Mouse (Mus musculus) midbrain, postnatal 0 days (tissue): ENCODE data around the gene Zfp248. TPM values are rescaled to one million over a fixed set of nuclear protein-coding genes. Genes with fewer than 3 reads are reported as not detected.

Source experiments
- ATAC-seq: fragments of 200-750 bp; cut with Nextera tagmentation; 2 replicates; pipeline ENCODE4 v1.8.0; 2017; ENCODE audit warnings: moderate number of reproducible peaks, mild to moderate bottlenecking, moderate TSS enrichment, moderate library complexity; ENCODE audit not compliant: low FRiP score
- DNase-seq: peaks from one replicate; pipeline ENCODE4 v3.0.0-alpha.2; 2015; ENCODE audit warnings: low spot score
- H3K27ac ChIP-seq: fragments of 300-500 bp; sonication (generic); 2 replicates; pipeline ENCODE4 v1.5.1; 2014; ENCODE audit warnings: low read depth, mild to moderate bottlenecking, low read length, mixed read lengths
- H3K27me3 ChIP-seq: fragments of 300-500 bp; sonication (generic); 2 replicates; pipeline ENCODE4 v1.6.1; 2014; ENCODE audit warnings: low read length, control low read depth, mixed read lengths; ENCODE audit not compliant: insufficient read depth
- H3K36me3 ChIP-seq: fragments of 300-500 bp; sonication (generic); 2 replicates; pipeline ENCODE4 v1.6.1; 2014; ENCODE audit warnings: low read length, control low read depth, mixed read lengths; ENCODE audit not compliant: insufficient read depth
- H3K4me1 ChIP-seq: fragments of 300-500 bp; sonication (generic); 2 replicates; pipeline ENCODE4 v1.6.1; 2014; ENCODE audit warnings: mild to moderate bottlenecking, control low read depth, antibody characterized with exemption, low read length, mixed read lengths; ENCODE audit not compliant: insufficient read depth
- H3K4me2 ChIP-seq: fragments of 300-500 bp; sonication (generic); 2 replicates; pipeline ENCODE4 v1.6.1; 2014; ENCODE audit warnings: low read depth, mild to moderate bottlenecking, low read length, mixed read lengths; ENCODE audit not compliant: poor library complexity, severe bottlenecking
- H3K4me3 ChIP-seq: fragments of 300-500 bp; sonication (generic); 2 replicates; pipeline ENCODE4 v1.5.1; 2014; ENCODE audit warnings: low read depth, mild to moderate bottlenecking, low read length, moderate library complexity
- H3K9ac ChIP-seq: fragments of 300-500 bp; sonication (generic); replicated peaks from 2 replicates; pipeline ENCODE4 v1.6.1; 2014; ENCODE audit warnings: mild to moderate bottlenecking, low read length, moderate library complexity, mixed read lengths; ENCODE audit not compliant: poor library complexity, severe bottlenecking
- H3K9me3 ChIP-seq: fragments of 300-500 bp; sonication (generic); 2 replicates; pipeline ENCODE4 v1.6.1; 2016; ENCODE audit warnings: low read length, control low read depth
- CTCF ChIP-seq: IDR thresholded peaks from 2 replicates; pipeline ENCODE4 v1.5.1; 2016; ENCODE audit warnings: antibody characterized with exemption, mild to moderate bottlenecking
- WGBS: fragments of 180-500 bp; shearing (Covaris S2); extraction: QIAGEN DNeasy Blood & Tissue Kit; methylation state at CpG from one replicate; pipeline ENCODE4 v1.1.7; 2014; 5-methylcytosine and 5-hydroxymethylcytosine counted together
- polyA plus RNA-seq: library from polyadenylated mRNA; unstranded; fragments of >200 nt; fragmentation: Nextera tagmentation; extraction: Ambion mirVana; gene quantifications from 2 replicates; pipeline ENCODE4 v1.2.1, GENCODE M21; 2015
- total RNA-seq: library from RNA; depleted of rRNA; stranded (reverse); fragments of >200 nt; gene quantifications from 2 replicates; pipeline ENCODE4 v1.2.3, GENCODE M21; 2014

Gene Zfp248
- total and polyA plus RNA-seq, 2 experiments from 2014 or later = 9.5 to 11.5 TPM

DNA sequence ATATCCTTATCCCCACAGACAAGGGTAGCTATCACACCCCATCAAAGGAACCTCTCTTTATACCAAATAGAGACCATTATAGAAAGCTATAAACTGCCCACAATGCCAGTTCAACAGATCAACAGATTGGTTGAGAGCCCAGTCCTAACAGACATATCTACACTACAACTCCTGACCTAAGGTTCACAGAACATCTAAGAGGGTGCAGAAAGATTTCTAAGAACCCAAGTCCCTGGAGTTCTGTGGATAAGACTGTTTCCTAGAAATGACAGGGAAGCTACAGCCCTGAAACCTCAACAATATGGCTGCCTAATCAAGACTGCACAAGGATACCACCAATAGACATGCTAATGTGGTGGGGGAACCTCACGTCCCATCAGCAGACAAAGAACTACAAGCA is 44.9 kb downstream of the Zfp248 start:
- Histone ChIP-seq H3K9ac (no peak overlapping the region), H3K36me3 (peaks cover 53% of the 10 kb centered on the region), H3K27ac (no peak overlapping the region), H3K4me3 (no peak overlapping the region), H3K4me1 (no peaks in the 10 kb centered on the region), H3K4me2 (no peak overlapping the region), H3K27me3 (no peaks in the 10 kb centered on the region), H3K9me3 (no peaks in the 10 kb centered on the region)
- DNase-seq (no peak), ATAC-seq (no peak)
- TF ChIP-seq CTCF = no peak
- 64% methylated on average over 1 of the region's 1 CpGs for whole genome bisulfite sequencing

GRCm38 (mm10) chr6:118408510-118408909 is 46.8 kb downstream of the Zfp248 start:
- no peak overlapping the region for H3K4me2 ChIP-seq
- no peaks in the 10 kb centered on the region for H3K4me1 ChIP-seq
- H3K27me3 ChIP-seq = no peaks in the 10 kb centered on the region
- TF ChIP-seq CTCF = no peak
- ATAC-seq (no peak), DNase-seq (no peak)
- H3K4me3 ChIP-seq = no peak overlapping the region
- no peak overlapping the region for H3K9ac ChIP-seq
- H3K27ac ChIP-seq = no peak overlapping the region
- peaks cover 60% of the 10 kb centered on the region for H3K36me3 ChIP-seq
- 97% methylated on average over 5 of the region's 5 CpGs for WGBS
- no peaks in the 10 kb centered on the region for H3K9me3 ChIP-seq

GRCm38 (mm10) chr6:118406421-118406820 is 48.9 kb downstream of the Zfp248 start:
- DNase-seq = no peak
- no peaks in the 10 kb centered on the region for H3K9me3 ChIP-seq
- no peak for ATAC-seq
- H3K27me3 ChIP-seq = no peaks in the 10 kb centered on the region
- WGBS = 83% methylated on average over 4 of the region's 4 CpGs
- no peaks in the 10 kb centered on the region for H3K4me1 ChIP-seq
- no peak overlapping the region for H3K4me2 ChIP-seq
- H3K4me3 ChIP-seq = no peak overlapping the region
- H3K36me3 ChIP-seq = peaks cover 51% of the 10 kb centered on the region
- H3K9ac ChIP-seq = no peak overlapping the region
- no peak overlapping the region for H3K27ac ChIP-seq
- no peak for TF ChIP-seq CTCF

DNA sequence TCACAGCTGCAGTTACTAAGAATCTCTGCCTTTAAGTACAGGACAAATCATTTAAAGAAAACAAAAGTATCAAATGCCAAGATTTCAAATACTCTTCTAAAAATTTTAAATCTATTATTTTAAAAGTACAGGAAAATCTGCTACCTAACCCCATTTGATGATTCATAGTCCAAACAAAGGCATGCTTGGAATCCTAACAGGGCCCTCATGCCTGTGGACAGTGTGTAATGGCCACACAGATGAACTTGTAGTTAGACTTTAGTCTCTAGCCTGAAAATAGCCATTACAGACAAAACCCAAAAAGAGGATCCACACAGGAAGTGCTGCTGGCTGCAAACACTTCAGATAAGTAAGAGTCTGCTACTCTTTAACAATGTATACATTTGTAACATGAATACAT is 64.6 kb downstream of the Zfp248 start:
- no peaks in the 10 kb centered on the region for H3K9me3 ChIP-seq
- no peak for ATAC-seq
- no peaks in the 10 kb centered on the region for H3K4me1 ChIP-seq
- no peak for DNase-seq
- no peak overlapping the region for H3K4me3 ChIP-seq
- H3K27ac ChIP-seq = no peak overlapping the region
- no peak for TF ChIP-seq CTCF
- H3K4me2 ChIP-seq = no peak overlapping the region
- H3K9ac ChIP-seq = no peak overlapping the region
- H3K27me3 ChIP-seq = no peaks in the 10 kb centered on the region
- H3K36me3 ChIP-seq = peaks cover 63% of the 10 kb centered on the region

- DNase-seq = peak; percentile 11
- no peak overlapping the region for H3K9ac ChIP-seq
- no peak for ATAC-seq
- H3K4me2 ChIP-seq = no peak overlapping the region
- peak; percentile 55 for TF ChIP-seq CTCF
- 93% methylated on average over 3 of the region's 3 CpGs for WGBS
- H3K36me3 ChIP-seq = peaks cover 39% of the 10 kb centered on the region
- no peaks in the 10 kb centered on the region for H3K4me1 ChIP-seq
- no peaks in the 10 kb centered on the region for H3K9me3 ChIP-seq
- H3K27me3 ChIP-seq = no peaks in the 10 kb centered on the region
- no peak overlapping the region for H3K27ac ChIP-seq
- no peak overlapping the region for H3K4me3 ChIP-seq
These were observed 69.4 kb downstream of the Zfp248 start for GRCm38 (mm10) chr6:118385962-118386361.

DNA sequence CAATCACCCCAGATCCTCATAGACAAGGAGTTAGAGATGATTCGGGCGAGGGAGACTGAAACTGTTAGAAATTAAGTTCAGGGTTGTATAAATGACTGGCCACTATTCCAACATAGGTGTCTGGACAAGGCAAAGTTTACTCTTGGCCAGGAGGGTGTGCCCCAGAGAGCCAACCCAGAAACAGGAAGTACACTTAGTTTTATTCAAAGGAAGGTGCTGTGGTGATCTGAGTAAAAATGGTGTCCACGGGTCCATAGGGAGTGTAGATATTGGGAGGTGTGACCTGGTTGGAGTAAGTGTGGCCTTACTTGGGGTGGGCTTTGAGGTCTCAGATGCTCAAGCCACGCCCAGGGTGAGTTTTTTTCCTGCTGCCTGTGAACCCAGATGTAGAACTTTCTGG is 74.1 kb downstream of the Zfp248 start:
- WGBS = 83% methylated on average over 4 of the region's 4 CpGs
- no peak overlapping the region for H3K9ac ChIP-seq
- ATAC-seq = no peak

More for the DNA sequence above, 74.1 kb downstream of the Zfp248 start:
- H3K9me3 ChIP-seq = no peaks in the 10 kb centered on the region
- peaks cover 20% of the 10 kb centered on the region; the same call in 1 of the 2 replicates for H3K36me3 ChIP-seq
- H3K4me2 ChIP-seq = no peak overlapping the region
- no peak overlapping the region for H3K4me3 ChIP-seq
- H3K27ac ChIP-seq = no peak overlapping the region
- no peaks in the 10 kb centered on the region for H3K4me1 ChIP-seq
- H3K27me3 ChIP-seq = no peaks in the 10 kb centered on the region
- DNase-seq = no peak
- TF ChIP-seq CTCF = no peak
